Mouse (Mus musculus): ENCODE measurements around the gene Mark4.

Mark4 gene

DNA sequence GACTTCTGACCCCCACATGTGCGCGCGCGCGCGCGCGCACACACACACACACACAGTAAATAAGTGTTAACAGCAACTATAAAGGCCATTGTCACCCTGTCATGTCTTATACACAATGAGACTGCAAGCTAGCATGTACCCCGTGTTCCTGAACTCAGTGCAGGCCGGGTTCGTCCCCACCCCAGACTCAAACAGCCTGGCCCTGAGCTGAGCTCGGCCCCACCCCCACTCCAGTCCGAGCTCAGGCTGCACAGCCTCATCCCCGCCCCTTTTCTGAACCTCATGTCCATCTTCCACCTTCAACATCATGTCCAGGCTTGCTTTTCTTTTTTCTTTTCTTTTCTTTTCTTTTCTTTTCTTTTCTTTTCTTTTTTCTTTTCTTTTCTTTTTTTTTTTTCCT lies 11.7 kb upstream of the Mark4 start:
- DNase-seq (ENCODE audit: low spot score in 2 of 2): no peak

DNA sequence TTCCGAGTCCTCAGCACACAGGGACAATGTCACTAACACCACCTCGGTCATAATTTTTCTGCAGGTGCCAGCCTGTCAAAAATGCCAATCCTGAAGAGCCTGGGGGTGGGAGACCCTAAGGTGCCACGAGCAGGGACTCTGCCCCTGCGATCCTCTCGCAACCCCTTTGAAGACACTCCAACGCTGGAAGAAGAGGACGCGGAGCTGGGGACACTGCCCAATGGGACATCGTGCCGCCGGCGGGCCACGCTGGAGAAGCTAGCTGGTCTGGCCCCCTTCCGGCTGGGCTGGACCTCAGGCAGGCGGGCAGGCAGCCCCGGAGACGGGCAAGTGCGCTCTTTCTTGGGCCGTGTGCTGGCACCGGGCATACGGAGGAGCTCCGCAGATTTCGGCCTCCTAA lies 10.8 kb upstream of the Mark4 start:
- DNase-seq (ENCODE audit: low spot score in 2 of 2): no peak

DNA sequence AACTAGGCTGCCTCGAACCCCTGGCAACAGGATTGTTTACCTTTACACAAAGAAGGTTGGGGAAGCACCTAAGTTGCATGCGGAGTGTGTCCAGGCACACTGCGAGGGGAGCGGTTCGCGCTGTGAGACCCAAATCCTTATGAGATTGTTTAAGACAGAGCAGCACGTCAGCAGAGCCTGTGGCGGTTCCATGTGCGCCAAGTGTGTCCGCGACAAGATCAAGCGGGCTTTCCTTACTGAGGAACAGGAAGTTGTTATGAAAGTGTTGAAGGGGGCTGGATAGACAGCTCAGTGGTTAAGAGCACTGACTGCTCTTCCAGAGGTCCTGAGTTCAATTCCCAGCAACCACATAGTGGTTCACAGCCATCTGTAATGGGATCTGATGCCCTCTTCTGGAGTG lies 9.7 kb upstream of the Mark4 start:
- no peak for DNase-seq (ENCODE audit: low spot score in 2 of 2)

DNA sequence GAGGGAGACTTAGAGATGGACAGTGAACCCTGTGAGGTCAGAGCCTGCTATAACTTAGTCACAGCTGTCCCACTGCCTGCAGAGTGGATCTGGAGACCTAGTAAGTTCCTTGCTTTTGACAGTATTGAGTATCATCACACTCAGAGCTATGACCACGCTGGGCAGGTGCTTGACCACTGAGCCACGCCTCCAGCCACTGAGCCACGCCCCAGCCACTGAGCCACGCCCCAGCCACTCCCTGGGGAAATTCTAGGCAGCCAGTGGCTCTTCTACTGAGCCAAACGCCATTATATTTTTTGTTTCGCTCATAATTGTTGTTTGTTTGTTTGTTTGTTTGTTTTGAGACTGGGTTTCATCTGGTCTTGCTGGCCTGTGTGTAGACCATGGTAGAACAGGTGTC lies 9.0 kb upstream of the Mark4 start:
- DNase-seq (ENCODE audit: low spot score in 2 of 2): no peak

DNA sequence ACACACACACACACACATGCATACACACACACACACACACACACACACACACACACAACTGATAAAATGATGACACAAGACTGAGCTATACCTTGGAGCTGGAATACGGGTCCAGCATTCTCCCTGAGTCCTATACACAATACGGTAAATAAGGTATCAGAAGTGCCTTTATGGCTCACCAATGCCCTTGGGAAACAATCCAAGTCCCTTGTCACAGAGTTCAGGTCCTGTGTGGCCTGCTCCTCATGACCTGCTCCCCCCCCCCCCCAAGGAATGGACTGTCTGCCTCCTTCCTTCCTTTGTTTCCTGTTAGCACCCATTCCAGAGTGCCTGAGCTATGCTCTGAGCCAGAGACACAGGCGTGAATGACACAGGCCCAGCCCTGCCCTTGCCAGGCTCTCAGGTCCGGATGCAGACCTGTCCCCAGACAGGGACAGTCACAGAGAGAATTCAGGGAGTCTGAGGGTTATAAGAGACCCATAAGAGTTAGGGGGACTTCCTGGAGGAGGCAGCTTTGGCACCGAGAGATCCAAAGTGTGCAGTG lies 8.1 kb upstream of the Mark4 start:
- DNase-seq (ENCODE audit: low spot score in 2 of 2): no peak

DNA sequence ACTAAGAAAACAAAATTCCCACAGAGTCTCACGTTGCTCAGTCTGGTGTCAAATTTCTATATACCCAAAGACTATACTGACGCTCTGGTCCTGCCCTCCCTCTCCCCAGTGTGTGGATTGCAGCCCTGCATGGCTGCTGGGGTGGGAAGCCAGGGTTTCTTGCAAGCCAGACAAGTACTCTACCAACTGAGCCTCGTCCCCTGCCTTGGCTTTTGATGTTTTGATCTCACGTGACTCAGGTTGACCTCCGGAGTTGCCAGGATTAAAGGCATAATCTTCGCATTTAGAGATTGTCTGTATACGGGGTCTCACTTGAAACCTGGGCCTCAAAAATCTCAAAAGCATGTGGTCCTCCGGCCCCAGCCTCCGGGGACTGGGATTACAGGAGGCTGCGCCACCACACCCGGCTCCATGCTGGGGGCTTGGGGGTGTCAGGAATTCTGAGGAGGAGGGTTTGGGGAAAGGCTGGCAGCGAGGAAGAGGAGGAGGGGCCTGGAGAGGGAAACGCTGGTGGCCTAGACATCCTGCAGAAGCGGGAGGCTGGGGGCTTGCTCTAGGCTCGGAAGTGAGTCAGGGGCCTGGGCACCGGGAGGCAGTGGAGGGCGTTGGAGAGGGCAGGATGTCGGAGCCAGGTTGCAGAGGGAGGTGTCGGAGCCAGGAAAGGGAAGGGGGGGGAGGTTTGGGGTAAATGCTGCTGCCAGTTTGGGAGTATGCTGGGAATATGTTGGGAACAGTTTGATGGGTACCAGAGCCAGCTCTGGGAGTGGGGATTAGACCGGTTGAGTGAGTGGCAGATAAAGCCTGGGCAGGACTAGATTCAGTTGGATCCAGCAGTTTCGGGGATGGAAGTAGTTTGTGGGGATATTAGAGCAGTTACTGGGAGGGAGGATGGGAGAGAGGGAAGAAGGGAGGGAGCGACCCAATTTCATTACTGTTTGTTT lies 6.0 kb upstream of the Mark4 start:
- DNase-seq (ENCODE audit: low spot score in 2 of 2): no peak

DNA sequence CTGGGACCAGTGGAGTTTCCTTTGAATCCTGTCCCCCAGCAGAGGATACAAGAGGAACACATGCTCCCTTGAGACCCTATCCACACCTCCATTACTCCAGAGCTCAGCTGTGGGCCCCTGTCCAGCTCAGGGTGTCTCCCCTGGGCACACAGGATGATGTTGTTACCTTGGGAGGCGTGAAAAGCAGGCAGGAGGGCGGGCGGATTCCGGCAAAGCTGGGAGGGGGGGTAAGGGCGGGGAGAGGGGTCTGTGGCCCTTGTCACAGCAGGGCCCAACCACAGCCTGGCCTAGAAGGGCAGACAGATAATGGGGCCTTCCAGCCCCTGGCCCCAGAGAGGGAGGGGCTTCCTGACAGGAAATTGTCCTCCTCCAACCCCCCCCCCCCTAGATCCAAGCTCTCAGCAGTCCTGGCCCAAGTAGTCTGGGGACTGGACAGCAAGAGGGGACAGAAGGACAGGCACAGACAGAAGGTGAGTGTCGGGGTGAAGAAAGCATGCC lies 4.3 kb upstream of the Mark4 start, which contains the start of gene Exoc3l2:
Exoc3l2 (plus strand) TSS at position 448 of the 498 bp plus-strand sequence.
- DNase-seq (ENCODE audit: low spot score in 2 of 2): no peak

DNA sequence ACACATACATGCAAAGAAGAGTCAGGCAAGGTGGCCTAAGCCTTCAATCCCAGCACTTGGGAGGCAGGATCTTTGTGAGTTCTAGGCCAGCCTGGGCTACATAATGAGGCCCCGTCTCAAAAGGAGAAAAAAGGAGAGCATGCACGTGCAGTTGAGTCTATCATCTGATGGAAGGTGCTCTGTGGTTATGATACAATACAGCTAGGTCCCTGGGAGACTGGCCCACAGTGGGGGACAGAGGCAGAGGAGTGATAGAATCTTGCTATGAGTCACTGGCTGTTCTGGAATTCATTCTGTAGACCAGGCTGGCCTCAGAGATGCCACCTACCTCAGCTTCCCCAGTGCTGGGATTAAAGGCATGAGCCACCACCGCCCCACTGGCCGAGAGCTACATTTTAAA lies 3.8 kb upstream of the Mark4 start:
- DNase-seq (ENCODE audit: low spot score in 2 of 2): no peak

DNA sequence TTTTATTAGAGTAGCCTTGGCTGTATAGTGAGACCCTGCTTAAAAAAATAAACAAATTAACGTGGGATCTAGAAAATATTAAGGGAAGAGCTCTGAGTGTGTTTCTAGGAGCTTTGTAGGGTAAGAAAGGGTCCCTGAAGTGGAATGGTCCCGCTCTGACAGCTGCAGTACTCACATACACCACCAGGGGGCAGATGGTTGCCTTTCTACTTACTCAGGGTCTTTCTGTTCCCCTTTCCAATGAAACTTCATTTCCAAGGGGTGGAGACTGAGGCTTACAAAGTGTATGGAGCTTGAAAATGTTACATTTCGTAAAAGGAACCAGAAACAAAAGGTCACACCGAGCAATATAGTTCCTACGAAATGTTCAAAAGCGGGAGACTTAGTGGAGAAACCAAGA lies 2.9 kb upstream of the Mark4 start:
- DNase-seq (ENCODE audit: low spot score in 2 of 2): no peak

DNA sequence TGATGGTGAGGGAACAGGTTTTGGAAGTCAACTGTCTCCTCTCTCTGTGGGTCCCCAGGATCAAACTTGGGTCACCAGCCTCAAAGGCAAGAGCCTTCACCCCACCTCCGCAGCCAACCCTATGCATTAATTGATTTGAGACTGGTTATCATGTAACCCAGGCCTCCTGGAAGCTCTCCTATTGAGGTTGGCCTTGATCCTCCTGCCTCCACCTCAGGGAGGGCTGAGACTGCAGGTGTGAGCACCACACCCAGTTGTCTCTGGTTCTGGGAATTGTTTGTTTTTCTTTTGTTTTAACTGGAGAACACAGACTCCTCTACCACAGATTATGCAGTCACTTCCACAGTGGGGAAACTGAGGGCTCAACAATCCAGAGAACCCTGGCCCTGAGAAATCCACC lies 1.9 kb upstream of the Mark4 start:
- DNase-seq (ENCODE audit: low spot score in 2 of 2): no peak

DNA sequence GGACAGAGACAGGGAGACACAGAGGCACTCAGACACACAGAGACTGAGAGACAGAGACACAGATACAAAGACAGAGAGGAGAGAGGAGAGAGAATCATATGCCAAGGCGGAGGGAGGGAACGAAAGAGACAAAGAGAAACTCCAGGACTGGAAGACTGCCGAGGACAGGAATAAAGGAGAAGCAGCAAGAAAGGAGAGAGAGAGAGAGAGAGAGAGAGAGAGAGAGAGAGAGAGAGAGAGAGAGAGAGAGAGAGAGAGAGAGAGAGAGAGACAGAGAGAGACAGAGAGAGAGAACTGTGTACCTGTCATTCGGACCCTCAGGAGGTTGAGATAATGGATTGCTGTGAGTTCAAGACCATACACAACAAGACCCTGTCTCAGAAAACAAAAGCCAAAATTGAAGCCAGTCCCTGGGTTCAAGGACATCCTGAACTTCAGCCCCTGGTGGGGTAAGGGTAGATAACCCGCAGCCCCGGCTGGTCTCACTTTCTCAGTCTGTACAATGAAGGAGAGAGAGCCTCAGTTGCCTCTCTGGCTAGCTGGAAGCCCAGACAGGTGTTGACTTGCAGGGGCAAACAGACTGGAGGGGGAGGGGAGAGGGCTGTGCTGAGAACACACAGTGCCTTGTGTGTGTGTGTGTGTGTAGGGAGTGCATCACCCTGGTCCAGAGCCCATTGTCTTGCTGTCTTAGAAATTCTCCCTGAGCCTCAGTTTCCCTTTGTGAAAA lies 686 bp upstream of the Mark4 start:
- DNase-seq (ENCODE audit: low spot score in 2 of 2): no peak

DNA sequence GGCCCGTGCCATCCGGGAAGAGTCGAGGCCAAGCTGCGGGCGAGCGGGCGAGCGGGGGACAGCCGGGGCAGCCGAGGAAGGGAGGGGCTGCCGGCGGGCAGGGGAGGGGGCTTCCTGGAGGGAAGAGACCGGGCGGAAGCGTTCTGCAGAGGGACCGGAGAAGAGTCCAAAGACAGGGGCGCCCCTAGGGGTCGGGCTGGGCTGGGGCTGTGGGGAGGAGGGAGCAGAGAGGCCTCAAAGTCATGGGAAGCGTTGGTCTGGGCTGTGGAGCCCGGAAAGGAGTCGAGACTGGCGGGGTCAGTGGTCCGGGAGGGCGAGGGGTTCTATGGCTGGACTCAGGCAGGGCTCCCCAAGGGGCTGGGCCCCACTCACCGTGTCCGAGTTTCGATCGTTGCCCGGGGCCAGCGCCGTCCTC lies 542 bp downstream of the Mark4 start:
- DNase-seq (ENCODE audit: low spot score in 2 of 2): peak in 1 of 2 experiments; percentile 36

DNA sequence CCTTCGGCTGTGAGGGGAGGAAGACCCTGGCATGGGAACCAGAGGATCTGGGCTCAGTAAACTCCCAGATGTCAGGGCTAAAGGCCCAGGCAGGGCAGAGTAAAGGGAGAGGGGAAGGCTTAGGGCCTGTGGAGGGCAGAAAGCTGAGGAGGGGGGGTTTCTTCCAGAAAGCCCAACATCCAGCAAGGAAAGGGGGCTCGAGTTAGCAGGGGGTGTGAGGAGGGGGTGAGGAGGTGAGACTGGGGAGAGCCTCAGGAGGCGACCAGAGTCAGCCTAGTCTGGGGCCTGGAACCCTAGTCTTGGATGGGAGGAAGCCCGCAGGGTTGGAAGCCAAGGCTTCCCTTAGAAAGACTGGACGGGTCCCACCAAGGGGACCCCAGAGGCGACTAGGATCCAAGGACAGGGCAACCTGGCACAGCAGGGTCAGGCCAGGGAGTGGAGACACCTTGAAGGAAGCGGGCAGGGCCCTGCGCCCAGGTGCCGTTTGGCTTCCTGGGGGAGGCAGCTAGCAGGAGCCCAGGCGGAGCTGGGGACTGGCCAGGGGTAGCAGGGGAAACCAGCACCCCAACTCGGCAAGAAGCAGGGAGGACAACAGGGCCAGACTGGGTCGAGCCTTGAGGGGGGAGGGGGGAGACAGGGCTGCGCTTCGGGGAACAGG lies 1.1 kb downstream of the Mark4 start:
- DNase-seq (ENCODE audit: low spot score in 2 of 2): peak in 1 of 2 experiments; percentile 49

DNA sequence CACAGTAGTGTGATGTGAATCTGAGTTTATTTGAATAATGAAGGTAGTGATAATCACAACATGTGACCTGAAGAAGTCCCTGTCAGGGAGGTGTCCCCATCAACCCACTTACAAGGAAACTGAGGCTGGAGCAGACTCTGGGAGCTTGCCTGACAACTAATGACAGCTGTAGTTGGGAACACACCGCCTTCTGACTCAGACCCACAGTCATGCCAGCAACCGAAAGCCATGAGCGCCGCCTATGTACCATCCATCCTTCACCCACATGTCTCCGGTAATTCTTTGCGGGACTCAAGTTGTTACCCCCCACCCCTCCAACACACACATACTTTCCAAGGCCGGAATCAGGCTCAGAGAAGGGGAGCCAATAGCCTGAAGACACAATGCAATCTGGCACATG lies 2.0 kb downstream of the Mark4 start:
- no peak for DNase-seq (ENCODE audit: low spot score in 2 of 2)

DNA sequence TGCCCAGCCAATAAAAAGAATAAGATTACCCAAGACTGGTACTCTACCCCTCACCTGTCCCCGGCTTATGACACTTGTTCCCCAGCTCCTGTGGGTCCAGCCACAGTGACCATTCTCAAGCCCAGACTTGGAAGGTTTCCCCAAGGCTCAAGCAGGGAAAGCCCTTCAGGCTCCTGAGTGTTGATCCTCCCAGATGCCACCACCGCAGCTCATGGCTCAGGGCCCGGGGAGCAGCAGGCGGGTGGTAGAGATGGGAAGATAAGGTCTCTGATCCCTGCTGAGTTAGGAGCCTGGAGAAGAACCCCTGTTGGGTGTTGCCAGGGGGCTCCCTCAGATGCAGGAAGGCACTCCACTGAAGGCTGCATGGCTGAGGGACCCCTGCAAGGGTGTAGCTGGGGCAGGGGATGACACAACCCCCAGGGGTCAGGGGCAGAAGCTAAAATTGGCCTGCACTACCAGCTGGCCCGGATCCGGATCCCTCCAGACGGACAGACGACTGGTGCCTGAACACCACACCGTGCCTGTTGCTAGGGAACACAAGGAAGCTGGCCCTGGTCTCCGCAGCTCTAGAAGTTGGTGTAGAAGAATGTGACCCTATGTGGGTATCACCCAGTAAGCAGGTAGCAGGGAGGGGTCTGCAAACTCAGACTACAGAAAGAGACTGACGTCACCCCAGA lies 2.7 kb downstream of the Mark4 start:
- no peak for DNase-seq (ENCODE audit: low spot score in 2 of 2)

DNA sequence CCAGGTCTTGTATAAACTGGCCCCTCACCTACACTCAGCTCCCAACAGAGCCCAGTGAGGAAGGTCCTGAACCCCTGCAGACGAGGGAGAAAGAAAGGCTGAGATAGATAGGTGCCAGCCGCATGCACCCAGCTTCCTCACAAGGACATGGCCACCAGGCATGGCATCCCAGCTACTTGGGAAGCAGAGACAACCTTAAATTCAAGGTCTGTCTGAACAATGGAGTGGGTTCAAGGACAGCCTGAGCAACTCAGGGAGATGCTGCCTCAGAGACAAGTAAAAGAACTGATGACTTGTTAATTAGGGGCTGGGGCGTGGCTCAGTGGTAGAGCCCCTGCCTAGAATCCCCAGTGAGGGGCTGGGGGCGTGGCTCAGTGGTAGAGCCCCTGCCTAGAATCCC lies 3.4 kb downstream of the Mark4 start:
- no peak for DNase-seq (ENCODE audit: low spot score in 2 of 2)

DNA sequence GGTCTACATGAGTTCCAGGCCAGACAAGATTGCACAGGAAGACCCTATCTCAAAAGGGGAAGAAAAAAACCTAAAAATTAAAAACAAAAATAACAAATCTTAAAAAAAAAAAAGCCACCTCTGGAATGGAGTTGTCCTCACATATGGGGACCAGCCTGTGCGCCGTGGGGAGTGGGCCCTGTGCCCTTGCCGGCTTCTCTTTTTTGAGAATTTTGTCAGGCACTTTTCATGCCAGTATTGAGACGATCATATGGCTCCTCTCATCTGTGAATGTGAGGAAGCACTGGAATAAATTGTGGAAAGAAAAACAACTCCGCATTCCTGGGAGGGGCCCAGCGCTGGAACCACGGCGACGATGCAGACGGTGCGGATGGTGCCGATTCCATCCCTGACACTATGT lies 9.5 kb downstream of the Mark4 start:
- no peak for DNase-seq (ENCODE audit: low spot score in 2 of 2)

DNA sequence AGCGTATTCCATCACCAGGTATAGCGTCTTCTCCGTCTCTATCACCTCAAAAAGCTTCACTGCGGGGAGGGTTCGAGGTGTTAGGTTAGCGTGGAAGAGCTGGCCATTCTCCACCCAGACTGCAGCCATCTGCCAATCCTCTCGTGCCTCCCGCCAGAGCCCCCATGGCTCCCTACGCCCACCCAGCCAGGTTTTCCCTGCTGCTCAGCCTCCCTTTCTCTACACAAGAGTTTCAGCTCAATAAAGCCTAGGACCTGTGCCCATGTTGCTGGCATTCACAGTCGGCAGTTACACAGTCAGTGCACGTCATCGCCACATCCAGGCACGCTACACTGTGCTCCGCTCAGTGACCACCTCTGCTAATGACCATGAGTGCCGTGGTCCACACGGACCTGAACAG lies 10.9 kb downstream of the Mark4 start:
- no peak for DNase-seq (ENCODE audit: low spot score in 2 of 2)

DNA sequence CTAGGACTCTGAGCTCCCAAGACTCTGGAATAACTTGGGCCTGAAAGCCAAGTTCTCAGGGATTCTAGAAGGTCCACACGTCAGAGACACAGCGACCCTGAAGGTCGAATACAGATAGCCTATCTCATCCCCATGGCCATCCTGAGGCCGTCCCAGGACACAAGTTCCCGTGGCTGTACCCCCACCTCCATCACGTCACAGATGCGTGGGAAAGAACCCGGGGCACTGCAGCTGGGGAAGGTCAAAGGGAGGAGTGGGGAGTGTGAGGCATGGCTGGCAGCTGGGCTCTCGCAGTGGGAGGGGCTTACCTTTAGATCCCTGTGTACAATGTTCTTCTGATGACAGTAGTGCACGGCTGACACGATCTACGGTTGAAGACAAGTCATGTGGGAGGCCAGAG lies 13.8 kb downstream of the Mark4 start:
- no peak for DNase-seq (ENCODE audit: low spot score in 2 of 2)

DNA sequence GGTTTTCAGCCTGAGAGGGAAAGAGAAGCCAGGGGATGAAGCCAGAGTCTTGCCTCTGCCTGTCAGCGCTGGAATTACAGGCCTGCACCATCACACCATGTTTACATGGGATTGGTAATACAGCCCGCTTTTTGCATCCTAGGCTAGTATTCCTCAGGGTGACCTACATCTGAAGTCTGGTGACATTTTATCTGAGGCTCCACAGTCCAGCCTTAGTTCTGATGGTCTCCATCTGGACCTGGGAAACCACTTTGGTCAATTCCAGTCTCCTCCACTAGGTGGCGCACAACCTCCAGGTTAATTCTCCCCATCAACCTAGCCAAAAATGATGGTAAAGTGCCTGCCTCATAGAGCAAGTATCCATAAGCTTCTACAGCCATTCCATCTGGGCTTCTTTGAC lies 15.3 kb downstream of the Mark4 start:
- DNase-seq (ENCODE audit: low spot score in 2 of 2): peak; percentile 62 to 80

DNA sequence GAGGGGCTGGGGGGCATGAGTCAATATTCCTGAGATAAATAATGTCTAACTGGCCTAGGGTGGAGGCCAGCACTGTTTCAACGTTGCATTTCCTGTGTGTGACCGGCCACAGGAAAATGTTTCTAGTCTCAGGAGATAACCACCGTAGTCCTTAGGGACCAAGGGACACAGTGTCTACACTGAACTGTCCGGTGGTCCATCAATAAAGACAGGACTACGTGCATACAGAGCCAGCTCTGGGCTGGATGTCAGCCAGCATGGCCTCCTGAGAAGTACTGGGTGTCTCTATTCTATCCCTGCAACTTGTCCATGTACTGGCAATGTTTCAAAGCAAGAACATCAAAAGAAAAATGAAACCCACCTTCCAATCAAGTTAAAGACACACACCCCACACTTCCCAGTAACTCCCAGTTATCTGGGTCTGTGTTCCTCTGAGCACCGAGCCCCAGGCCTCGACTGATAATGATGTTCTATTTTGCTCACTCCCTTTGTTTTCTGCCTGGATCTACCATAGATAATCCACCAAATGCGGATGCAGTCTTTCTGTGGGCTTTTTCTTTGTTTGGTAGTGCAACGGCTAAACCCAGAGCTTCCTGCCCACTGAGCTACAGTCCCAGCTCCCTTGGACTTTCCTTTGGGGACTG lies 17.1 kb downstream of the Mark4 start:
- DNase-seq (ENCODE audit: low spot score in 2 of 2): no peak

Data from urinary bladder, adult 18-20 months (tissue).